ENCODE assay signal across 8 mouse cellular contexts in the genomic region with DNA sequence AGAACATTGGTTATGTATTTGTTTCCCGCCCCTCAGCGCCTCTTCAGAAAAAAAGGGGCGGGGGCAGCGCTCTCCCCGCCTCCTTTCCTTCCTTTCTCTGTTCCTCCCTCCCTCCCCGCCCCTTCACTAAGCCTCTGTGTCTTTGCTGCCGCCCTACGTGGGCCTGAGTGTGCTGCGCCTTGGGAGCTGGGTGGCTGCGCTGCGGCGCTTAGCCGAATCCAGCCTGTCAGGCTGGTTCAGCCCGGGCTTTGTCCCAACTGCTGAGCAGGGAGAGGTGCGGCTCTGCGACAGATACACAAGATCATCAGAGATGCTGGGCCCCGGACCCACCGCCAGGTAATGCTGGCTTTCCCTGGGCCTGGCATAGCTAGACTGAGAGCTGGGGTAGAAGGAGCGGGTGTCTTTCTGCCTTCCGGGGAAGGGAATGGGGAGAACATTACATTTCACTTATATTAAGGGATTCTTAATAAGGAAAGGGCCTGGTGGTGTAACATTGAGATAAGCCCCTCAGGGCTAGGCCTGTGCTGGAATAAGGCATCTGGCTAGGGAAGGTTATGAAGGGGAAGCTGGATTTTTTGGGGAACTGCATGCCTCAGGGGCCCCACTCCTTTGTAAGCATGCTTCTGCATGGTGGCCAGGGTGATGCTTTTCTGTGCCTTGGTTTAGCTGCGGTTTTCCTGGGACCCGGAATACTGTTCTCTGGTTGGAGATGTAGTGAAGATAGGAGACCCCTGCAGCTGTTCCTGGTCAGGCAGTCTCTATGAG. TPM values are rescaled to one million over a fixed set of nuclear protein-coding genes. Genes with fewer than 3 reads are reported as not detected.
DNase-seq lines count a peak whose midpoint lies in the region; ATAC-seq and TF ChIP-seq lines count a peak whose summit lies in the region.

No protein-coding gene starts in this region.

- peak; percentile 33; the same call in 1 of the 2 replicates for TF ChIP-seq CTCF in liver, adult 2 months (IDR thresholded peaks at IDR 0.05; ENCODE audit: low read depth, low read length)

- peak overlapping the region; percentile 60 for H3K4me3 ChIP-seq in brown adipose tissue, adult 24 weeks (ENCODE audit: insufficient read depth, low read depth, low read length)
- H3K4me3 ChIP-seq in heart, embryonic 12.5 days = peak overlapping the region; percentile 54
- peak overlapping the region; percentile 46 for H3K4me3 ChIP-seq in kidney, embryonic 16.5 days (ENCODE audit: low read length)
- H3K4me3 ChIP-seq in liver, adult 2 months (ENCODE audit: insufficient read depth, low read depth, low read length) = peak overlapping the region; percentile 50
- no peak overlapping the region for H3K4me3 ChIP-seq in myocyte

- H3K4me2 ChIP-seq in heart, embryonic 12.5 days = peak overlapping the region; percentile 87
- H3K4me2 ChIP-seq in kidney, embryonic 16.5 days (replicated peaks; ENCODE audit: low read depth, low read length) = peak overlapping the region; percentile 68
- peak overlapping the region; percentile 61 for H3K4me2 ChIP-seq in myocyte (ENCODE audit: low read depth)

- WGBS in heart, embryonic 12.5 days = 5% methylated on average over 21 of the region's 22 CpGs
- WGBS in kidney, embryonic 16.5 days = 6% methylated on average over 22 of the region's 22 CpGs
- WGBS in liver, adult 2 months = 10% methylated on average over 22 of the region's 22 CpGs

- ATAC-seq in heart, embryonic 12.5 days (ENCODE audit: insufficient number of reproducible peaks, low FRiP score) = peak; percentile 88
- peak; percentile 97 for ATAC-seq in kidney, embryonic 16.5 days (ENCODE audit: low FRiP score, low TSS enrichment)

- peak overlapping the region; percentile 71 for H3K9ac ChIP-seq in heart, embryonic 12.5 days
- peak overlapping the region; percentile 72 for H3K9ac ChIP-seq in kidney, embryonic 16.5 days (replicated peaks; ENCODE audit: low read length)
- peak overlapping the region; percentile 56 for H3K9ac ChIP-seq in liver, adult 2 months (ENCODE audit: low read depth, low read length)

- no peak for TF ChIP-seq POLR2A in liver, adult 2 months (IDR thresholded peaks at IDR 0.05; ENCODE audit: extremely low read depth, insufficient read depth, low read length)
- TF ChIP-seq POLR2A in myocyte (IDR thresholded peaks at IDR 0.05; ENCODE audit: insufficient read length, low read depth) = peak; percentile 33

- no peaks in the 10 kb centered on the region for H3K9me3 ChIP-seq in heart, embryonic 12.5 days (replicated peaks)
- no peaks in the 10 kb centered on the region for H3K9me3 ChIP-seq in kidney, embryonic 16.5 days (ENCODE audit: low read length)

- H3K27me3 ChIP-seq in heart, embryonic 12.5 days (replicated peaks) = no peaks in the 10 kb centered on the region
- H3K27me3 ChIP-seq in kidney, embryonic 16.5 days (ENCODE audit: insufficient read depth, low read length) = no peaks in the 10 kb centered on the region
- H3K27me3 ChIP-seq in liver, adult 2 months (ENCODE audit: control insufficient read depth, insufficient read depth, low read length) = no peaks in the 10 kb centered on the region
- H3K27me3 ChIP-seq in myocyte (ENCODE audit: control insufficient read depth, insufficient read depth, insufficient read length) = no peaks in the 10 kb centered on the region

- H3ac ChIP-seq in myocyte (ENCODE audit: control insufficient read depth, insufficient read length) = no peak overlapping the region

- no peaks in the 10 kb centered on the region for H3K4me1 ChIP-seq in brown adipose tissue, adult 24 weeks (ENCODE audit: control insufficient read depth, insufficient read depth, insufficient read length, low read length)
- 0 out of 2 replicates have a peak, but pooled peaks cover 5% of the 10 kb centered on the region for H3K4me1 ChIP-seq in heart, embryonic 12.5 days (replicated peaks)
- H3K4me1 ChIP-seq in kidney, embryonic 16.5 days (ENCODE audit: insufficient read depth, low read length) = peaks cover 7% of the 10 kb centered on the region
- H3K4me1 ChIP-seq in liver, adult 2 months (ENCODE audit: control insufficient read depth, insufficient read depth, low read length) = peaks cover 5% of the 10 kb centered on the region; the same call in 1 of the 2 replicates

- H3K27ac ChIP-seq in brown adipose tissue, adult 24 weeks (replicated peaks; ENCODE audit: low read depth, low read length) = no peak overlapping the region
- no peak overlapping the region for H3K27ac ChIP-seq in heart, embryonic 12.5 days (ENCODE audit: poor library complexity, severe bottlenecking)
- H3K27ac ChIP-seq in kidney, embryonic 16.5 days (ENCODE audit: low read length) = no peak overlapping the region
- H3K27ac ChIP-seq in liver, adult 2 months (replicated peaks; ENCODE audit: insufficient read depth, low read depth, low read length) = no peak overlapping the region

- H3K79me2 ChIP-seq in liver, adult 2 months (ENCODE audit: control insufficient read depth, insufficient read depth, low read length) = no peaks in the 10 kb centered on the region
- H3K79me2 ChIP-seq in myocyte (ENCODE audit: control insufficient read depth, insufficient read depth) = peaks cover 58% of the 10 kb centered on the region

- H3K36me3 ChIP-seq in heart, embryonic 12.5 days = no peaks in the 10 kb centered on the region
- H3K36me3 ChIP-seq in kidney, embryonic 16.5 days (ENCODE audit: insufficient read depth, low read length) = no peaks in the 10 kb centered on the region
- H3K36me3 ChIP-seq in liver, adult 2 months (ENCODE audit: control insufficient read depth, insufficient read depth, low read length) = no peaks in the 10 kb centered on the region
- H3K36me3 ChIP-seq in myocyte (ENCODE audit: control insufficient read depth, insufficient read depth) = no peaks in the 10 kb centered on the region

- DNase-seq in CD4-positive helper T cell, adult 2 months (ENCODE audit: low read depth, low spot score) = peak; percentile 88
- DNase-seq in fat pad, adult 2 months (ENCODE audit: extremely low read depth, low read depth, low spot score) = peak; percentile 16
- DNase-seq in liver, adult 2 months (ENCODE audit: extremely low read depth, low read depth, low spot score) = peak; percentile 27
- peak; percentile 52 to 72 for DNase-seq in spleen, postnatal 4 days (ENCODE audit: low spot score in 2 of 2)

TF ChIP-seq in myocyte, 11 proteins besides CTCF, POLR2A, EP300 and RAD21:
- TF ChIP-seq MAX (IDR thresholded peaks at IDR 0.05; ENCODE audit: low read depth) (no peak), E2F4 (IDR thresholded peaks at IDR 0.05; ENCODE audit: insufficient read depth) (no peak), MYOG (IDR thresholded peaks at IDR 0.05; ENCODE audit: control insufficient read depth in 1 of 3, insufficient read depth in 1 of 3, insufficient read length in 2 of 3, low read depth in 2 of 3) (no peak), SRF (IDR thresholded peaks at IDR 0.05; ENCODE audit: control insufficient read depth, insufficient read length, low read depth) (no peak), MYOD1 (IDR thresholded peaks at IDR 0.05; ENCODE audit: control insufficient read depth in 1 of 3, insufficient read length in 2 of 3, low read depth in 2 of 3) (no peak), REST (IDR thresholded peaks at IDR 0.05; ENCODE audit: insufficient read depth, insufficient read length) (no peak), TCF3 (IDR thresholded peaks at IDR 0.05; ENCODE audit: insufficient read length, low read depth) (no peak), USF1 (IDR thresholded peaks at IDR 0.05; ENCODE audit: low read depth) (no peak), TCF12 (IDR thresholded peaks at IDR 0.05; ENCODE audit: insufficient read depth, poor library complexity, severe bottlenecking) (no peak), POLR2AphosphoS2 (IDR thresholded peaks at IDR 0.05; ENCODE audit: insufficient read length, low read depth) (no peak)

RNA-seq across cellular contexts. Expression of gene Pak1, which starts 54.6 kb away (rescaled TPM):
- 1.6 and 1.9 TPM in 2 replicates for polyA plus RNA-seq in brown adipose tissue, adult 24 weeks (2012; ENCODE audit: insufficient read depth, insufficient read length, missing spikeins)
- polyA plus RNA-seq in heart, embryonic 12.5 days (2016; fragmentation: Nextera tagmentation; extraction: Ambion mirVana) = 5.7 TPM in 2 replicates
- polyA plus RNA-seq in kidney, embryonic 16.5 days (2015; fragmentation: Nextera tagmentation; extraction: Ambion mirVana) = 17.9 and 18.1 TPM in 2 replicates
- total RNA-seq in liver, adult 2 months (2014; rRNA removed) = 2.8 and 3.0 TPM in 2 replicates
- 0.73 and 1.2 TPM in 2 replicates for polyA plus RNA-seq in liver, adult 2 months (2012; rRNA removed)
- 33.2 TPM for polyA plus RNA-seq in myocyte (2012; fragmentation: generic; extraction: Trizol)

Comparison
In these comparisons a context has a peak if more than half of its experiments do, and no peak if none do; other contexts are left out.
1. DNase-seq: peak in every context shown above with its lines; median percentile 88 in CD4-positive helper T cell, adult 2 months; 62 in spleen, postnatal 4 days; 27 in liver, adult 2 months; 16 in fat pad, adult 2 months.